Mouse (Mus musculus) A20 (cell line): ENCODE results near the gene Gm11042.

ENCODE experiments used
- DNase-seq: peaks from one replicate; pipeline ENCODE4 v3.0.0-alpha.2; 2011; ENCODE audit warnings: low read depth, low spot score

Gm11042 gene

DNA sequence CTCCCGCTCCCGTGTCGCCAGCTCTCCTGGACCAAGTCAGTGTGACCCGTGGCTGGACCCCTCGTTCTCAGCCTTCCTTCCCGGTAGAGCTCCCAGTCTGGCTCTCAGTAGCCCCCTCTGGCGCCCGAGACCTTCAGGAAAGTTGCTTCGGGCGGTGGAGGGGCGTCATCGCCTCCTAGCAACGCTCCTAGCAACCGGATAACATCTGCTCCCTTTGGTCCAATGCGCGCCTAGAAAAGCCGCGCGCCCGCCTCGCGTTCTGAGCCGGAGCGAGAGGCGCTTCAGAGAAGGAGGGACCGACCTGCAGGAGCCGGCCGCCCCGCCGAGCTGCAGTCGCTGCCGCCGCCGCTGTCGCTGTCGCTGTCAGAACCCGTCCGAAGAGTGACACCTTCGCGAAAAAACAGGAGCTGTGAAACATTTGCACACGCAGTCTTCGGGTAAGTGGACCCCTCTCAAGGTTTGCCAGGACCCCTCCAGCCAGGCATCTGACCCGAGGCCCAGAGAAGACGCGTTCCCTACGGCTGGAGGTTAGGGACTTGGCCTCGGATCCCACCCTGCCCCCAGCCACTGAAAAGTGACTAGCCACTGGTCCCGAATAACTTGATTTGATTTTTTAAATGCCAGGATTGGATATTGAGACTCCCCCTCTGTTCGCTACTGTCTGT, 32.0 kb downstream of the Gm11042 start:
- DNase-seq: no peak

- DNase-seq: no peak
These were observed 33.3 kb downstream of the Gm11042 start for GRCm38 (mm10) chr12:74282846-74283245.

- DNase-seq: no peak
These were observed 34.8 kb downstream of the Gm11042 start for GRCm38 (mm10) chr12:74281403-74281802.

- no peak for DNase-seq
These were observed 38.9 kb downstream of the Gm11042 start for GRCm38 (mm10) chr12:74277265-74277664.

DNA sequence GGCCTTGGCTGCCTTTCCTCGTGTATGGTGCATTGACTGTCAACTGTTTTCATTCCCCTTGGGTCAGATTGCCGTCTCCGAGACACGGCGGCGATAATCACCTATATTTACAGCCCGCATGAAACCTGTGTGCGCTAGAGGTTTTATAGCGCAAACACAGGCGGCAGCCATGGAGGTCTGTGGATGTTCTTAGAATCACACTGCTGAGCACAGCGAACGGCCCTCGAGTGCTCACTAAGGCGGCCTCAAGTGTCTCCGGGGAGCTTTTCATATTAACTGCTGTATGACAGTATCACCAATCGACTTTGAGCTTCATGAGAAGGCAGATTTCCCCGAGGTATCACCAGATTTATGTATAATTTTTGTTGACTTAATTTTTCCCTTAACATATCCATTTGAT, 43.6 kb downstream of the Gm11042 start:
- DNase-seq: no peak

DNA sequence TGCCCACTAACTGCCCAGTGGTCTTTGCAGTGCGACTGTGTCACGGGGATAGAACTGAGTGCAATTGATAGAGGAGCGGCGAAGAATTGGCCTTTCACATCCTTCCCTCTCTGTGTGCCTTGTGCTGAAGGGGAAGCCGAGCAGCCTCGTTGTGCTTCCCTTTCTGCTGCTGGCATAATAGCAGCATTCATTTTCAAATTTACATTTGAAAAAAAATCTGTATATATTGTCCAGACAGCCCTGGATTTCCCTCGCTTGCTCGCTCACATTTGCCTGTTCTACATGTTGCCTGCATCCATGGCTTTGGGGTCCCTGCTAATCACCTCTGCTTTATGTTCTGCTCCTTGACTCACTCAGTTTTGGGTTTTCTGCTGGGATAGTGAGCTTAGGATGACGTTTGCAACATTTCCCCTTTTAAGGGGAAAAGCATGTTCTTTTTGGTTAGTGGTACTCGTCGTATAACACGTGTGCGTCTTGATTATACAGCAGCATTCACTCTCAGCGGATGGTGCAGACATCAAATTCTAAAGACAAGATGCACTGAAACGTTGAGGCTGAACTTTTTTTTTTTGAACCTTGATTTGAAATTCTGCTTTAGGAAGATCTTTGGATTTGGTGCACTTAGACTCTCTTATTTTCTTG, 47.4 kb downstream of the Gm11042 start:
- DNase-seq: no peak

GRCm38 (mm10) chr12:74267049-74267448, 49.1 kb downstream of the Gm11042 start:
- DNase-seq: no peak
